Mouse (Mus musculus) CH12.LX (cell line): Measurements from ENCODE around the gene Pappa2. TPM values are rescaled to one million over a fixed set of nuclear protein-coding genes. Genes with fewer than 3 reads are reported as not detected.

Experiments used
- DNase-seq: peaks from one replicate; pipeline ENCODE4 v3.0.0-alpha.2; 2013; ENCODE audit errors: extremely low read depth
- H3K27ac ChIP-seq: 2 replicates; pipeline ENCODE4 v1.5.1; 2012; ENCODE audit warnings: low read depth, mild to moderate bottlenecking, control low read depth, moderate library complexity; ENCODE audit not compliant: insufficient read depth
- H3K27me3 ChIP-seq: replicated peaks from 2 replicates; pipeline ENCODE3; 2012; ENCODE audit warnings: inconsistent platforms
- H3K36me3 ChIP-seq, 2 experiments: replicated peaks in 1 of 2; 2 replicates each; pipeline versions ENCODE3 to v1.6.1; 2012; ENCODE audit warnings: inconsistent platforms in 1 of 2, low read length in 1 of 2, mild to moderate bottlenecking in 1 of 2, mixed read lengths in 1 of 2, moderate library complexity in 1 of 2; ENCODE audit not compliant: control insufficient read depth in 1 of 2, insufficient read depth in 1 of 2
- H3K4me1 ChIP-seq, 2 experiments: 2 replicates each; pipeline ENCODE4 v1.6.1; 2012; ENCODE audit warnings: inconsistent platforms in 1 of 2, moderate library complexity in 1 of 2; ENCODE audit not compliant: insufficient read depth in 2 of 2, control insufficient read depth in 1 of 2
- H3K4me2 ChIP-seq: 2 replicates; pipeline ENCODE4 v1.6.1; 2012; ENCODE audit warnings: low read depth, mild to moderate bottlenecking, control low read depth; ENCODE audit not compliant: poor library complexity, insufficient read depth, severe bottlenecking
- H3K4me3 ChIP-seq, 3 experiments: fragments of 150-350 bp in 1 of 3; sonication (generic) in 1 of 3; replicated peaks in 1 of 3; 2 replicates each; pipeline versions ENCODE3 to v1.5.1; 2011 to 2012; ENCODE audit warnings: low read depth in 2 of 3, low read length in 2 of 3, mild to moderate bottlenecking in 2 of 3, moderate library complexity in 2 of 3, control low read depth in 1 of 3, improper control_type of control experiment in 1 of 3, inconsistent platforms in 1 of 3, mixed read lengths in 1 of 3; ENCODE audit not compliant: poor library complexity in 1 of 3
- H3K79me2 ChIP-seq: replicated peaks from 2 replicates; pipeline ENCODE4 v1.6.1; 2012; ENCODE audit warnings: mild to moderate bottlenecking, moderate library complexity; ENCODE audit not compliant: control insufficient read depth, poor library complexity, insufficient read depth, severe bottlenecking; ENCODE audit errors: extremely low read depth
- H3K9ac ChIP-seq: 2 replicates; pipeline ENCODE4 v1.6.1; 2012; ENCODE audit warnings: low read depth, mild to moderate bottlenecking, control low read depth, moderate library complexity; ENCODE audit not compliant: insufficient read depth
- H3K9me3 ChIP-seq: replicated peaks from 2 replicates; pipeline ENCODE3; 2012; ENCODE audit warnings: low read length, inconsistent platforms, mixed read lengths
- BHLHE40 ChIP-seq: IDR thresholded peaks from 2 replicates; pipeline ENCODE4 v1.6.1; 2011; ENCODE audit warnings: mild to moderate bottlenecking, low read depth, low read length, improper control_type of control experiment
- CTCF ChIP-seq, 2 experiments: IDR thresholded peaks in 1 of 2; conservative IDR thresholded peaks in 1 of 2; 2 replicates each; pipeline ENCODE4 v1.5.1; 2011 to 2012; ENCODE audit warnings: low read depth in 2 of 2, low read length in 2 of 2, improper control_type of control experiment in 1 of 2, inconsistent platforms in 1 of 2, mild to moderate bottlenecking in 1 of 2, moderate library complexity in 1 of 2
- MAX ChIP-seq: IDR thresholded peaks from 2 replicates; pipeline ENCODE4 v1.6.1; 2011; ENCODE audit warnings: low read length, improper control_type of control experiment
- MXI1 ChIP-seq: IDR thresholded peaks from 2 replicates; pipeline ENCODE4 v1.6.1; 2011; ENCODE audit warnings: mild to moderate bottlenecking, low read depth, low read length, improper control_type of control experiment
- NRF1 ChIP-seq: IDR thresholded peaks from 2 replicates; pipeline ENCODE4 v1.6.1; 2014; ENCODE audit warnings: low read depth, mild to moderate bottlenecking, inconsistent platforms, low read length, improper control_type of control experiment, moderate library complexity
- PAX5 ChIP-seq: IDR thresholded peaks from 2 replicates; pipeline ENCODE4 v1.6.1; 2012; ENCODE audit warnings: low read length, inconsistent platforms, mixed read lengths
- POLR2AphosphoS2 ChIP-seq: IDR thresholded peaks from 2 replicates; pipeline ENCODE4 v1.6.1; 2011; ENCODE audit warnings: low read depth, low read length, improper control_type of control experiment
- SMC3 ChIP-seq: IDR thresholded peaks from 2 replicates; pipeline ENCODE4 v1.6.1; 2011; ENCODE audit warnings: low read depth, low read length, improper control_type of control experiment
- dilution Hi-C: fragments of 300-500 bp; cut with MboI; formaldehyde crosslinking; loops from 2 replicates; pipeline ENCODE4 v1.14.3; 2020; ENCODE audit warnings: low sequenced_read_pairs; ENCODE audit not compliant: extremely low pct_unique_long_range_greater_than_20kb, extremely low pct_ligation_motif_present
- in situ Hi-C: fragments of 300-500 bp; cut with MboI; formaldehyde crosslinking; loops from 3 replicates; pipeline ENCODE4 v1.14.3; 2019; ENCODE audit warnings: low sequenced_read_pairs, low pct_ligation_motif_present, low pct_unique_long_range_greater_than_20kb, mixed read lengths
- polyA plus RNA-seq: library from polyadenylated mRNA; unstranded; fragments of >175 nt; gene quantifications from 2 replicates; pipeline ENCODE4 v1.2.1, GENCODE M21; 2012; ENCODE audit warnings: low read depth; ENCODE audit not compliant: insufficient read length
- total RNA-seq, 2 experiments: library from RNA; depleted of rRNA; stranded (reverse); fragments of 300-350 nt in 1 of 2; fragments of >200 nt in 1 of 2; gene quantifications; 2 replicates each; pipeline ENCODE4 v1.2.3; 2012 to 2014

The Pappa2 gene
- total and polyA plus RNA-seq, 3 experiments: 0.17 to 1.3 (median 0.20) TPM

DNA sequence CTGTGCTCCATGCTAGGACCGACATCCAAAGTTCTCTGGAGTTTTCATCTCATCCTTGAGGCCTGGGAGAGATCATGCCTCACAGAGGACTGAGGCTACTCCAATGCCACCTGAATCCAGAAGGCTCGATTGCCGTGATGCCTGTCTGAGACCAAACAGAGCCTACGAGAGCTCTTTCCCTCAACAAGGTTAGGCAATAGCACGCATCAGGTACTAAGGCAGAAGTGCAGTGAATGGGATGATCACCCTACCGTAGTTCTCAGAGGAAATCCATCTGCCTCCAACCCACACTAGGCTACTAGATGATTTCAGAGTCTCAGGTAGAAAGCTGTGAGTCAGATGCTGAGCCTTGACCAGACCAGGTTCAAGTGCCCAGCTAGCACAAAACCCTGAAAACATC is 31.2 kb downstream of the Pappa2 start:
- Histone ChIP-seq H3K27ac (no peak overlapping the region), H3K9ac (no peak overlapping the region), H3K4me2 (no peak overlapping the region), H3K36me3 (no peaks in the 10 kb centered on the region), H3K27me3 (no peaks in the 10 kb centered on the region), H3K4me3 (no peak overlapping the region), H3K4me1 (no peaks in the 10 kb centered on the region), H3K79me2 (no peaks in the 10 kb centered on the region), H3K9me3 (no peaks in the 10 kb centered on the region)
- in situ Hi-C loops: no loop called here
- dilution Hi-C loops: no loop called here
- DNase-seq: no peak
- TF ChIP-seq CTCF (conservative IDR thresholded peaks at IDR 0.05 in 1 of 2, IDR thresholded peaks at IDR 0.05 in 1 of 2; ENCODE audit: low read depth in 2 of 2, low read length in 2 of 2): no peak

DNA sequence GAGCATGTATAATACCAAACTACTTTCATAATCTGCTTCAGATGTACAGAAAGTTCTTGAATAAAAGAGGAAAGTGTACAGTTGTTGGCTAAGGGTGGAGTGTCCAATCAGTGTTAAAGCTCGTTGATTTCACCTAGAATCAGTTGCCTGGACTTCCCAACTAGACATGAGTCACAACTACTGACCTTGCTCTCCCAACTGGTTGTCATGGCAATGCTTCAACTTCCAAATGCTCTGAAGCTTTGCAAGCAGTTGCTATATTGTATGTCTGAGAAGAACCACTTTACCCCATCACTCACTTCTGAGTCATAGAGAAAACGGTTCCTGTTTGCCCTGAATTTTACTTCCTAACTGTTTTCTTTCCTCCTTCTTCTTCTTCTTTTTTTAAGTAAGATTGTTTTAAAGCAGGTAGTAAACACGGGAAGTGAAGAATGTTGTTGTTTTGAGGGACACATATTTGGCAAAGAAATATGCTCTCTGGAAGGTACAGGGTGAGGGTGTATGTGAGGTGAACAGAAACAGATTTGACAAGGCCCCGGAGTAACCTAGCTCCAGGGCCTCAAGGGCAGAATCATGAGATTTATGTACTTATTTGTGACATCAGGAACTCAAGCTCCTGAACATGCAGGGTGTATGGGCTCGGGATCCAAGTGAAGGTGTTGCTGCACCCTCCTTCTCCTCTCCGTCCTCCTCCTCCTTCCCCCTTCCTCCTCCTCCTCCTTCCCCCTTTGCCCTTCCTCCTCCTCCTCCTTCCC is 32.1 kb downstream of the Pappa2 start:
- no peaks in the 10 kb centered on the region for H3K27me3 ChIP-seq
- H3K9ac ChIP-seq: no peak overlapping the region
- H3K4me2 ChIP-seq: no peak overlapping the region
- H3K9me3 ChIP-seq: no peaks in the 10 kb centered on the region
- H3K4me1 ChIP-seq: peaks cover 0 to 6% of the 10 kb centered on the region in 2 experiments; a peak in 2 of 4 replicates
- no peak for DNase-seq
- no peaks in the 10 kb centered on the region for H3K36me3 ChIP-seq
- H3K27ac ChIP-seq: no peak overlapping the region
- H3K4me3 ChIP-seq: no peak overlapping the region
- no peaks in the 10 kb centered on the region for H3K79me2 ChIP-seq
- in situ Hi-C loops: no loop called here
- dilution Hi-C loops: no loop called here
- TF ChIP-seq PAX5 (no peak), MXI1 (no peak), MAX (no peak), NRF1 (no peak), SMC3 (no peak), POLR2AphosphoS2 (no peak)

DNA sequence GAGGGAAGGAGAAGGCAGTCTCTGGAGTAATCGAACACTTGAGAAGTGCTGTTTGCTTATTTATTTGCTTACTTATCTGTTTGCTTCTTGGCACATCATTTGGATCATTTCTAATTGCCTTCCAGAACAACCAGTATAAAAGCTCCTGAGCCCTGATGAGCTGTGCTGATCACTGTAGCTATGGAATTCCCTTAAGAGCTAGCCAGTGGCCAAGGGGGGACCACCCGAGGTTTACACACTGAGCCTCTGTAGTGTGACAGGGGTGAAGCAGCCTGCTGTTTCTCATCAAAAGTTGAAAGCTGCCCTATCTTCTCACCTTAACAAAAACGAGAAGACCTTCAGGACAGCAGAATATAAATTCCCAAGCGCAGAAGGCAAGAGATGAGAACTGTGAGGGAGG is 35.4 kb downstream of the Pappa2 start:
- Histone ChIP-seq H3K27me3 (no peaks in the 10 kb centered on the region), H3K4me1 (peaks cover 0 to 18% of the 10 kb centered on the region in 2 experiments; a peak in 2 of 4 replicates), H3K9ac (no peak overlapping the region), H3K79me2 (no peaks in the 10 kb centered on the region), H3K27ac (no peak overlapping the region), H3K4me2 (no peak overlapping the region), H3K36me3 (no peaks in the 10 kb centered on the region), H3K4me3 (no peak overlapping the region), H3K9me3 (no peaks in the 10 kb centered on the region)
- dilution Hi-C loops (no loop called here), in situ Hi-C loops (no loop called here)
- no peak for TF ChIP-seq BHLHE40
- no peak for DNase-seq
